Mouse (Mus musculus) thymus, adult 2 months (tissue): ENCODE data around the gene Hspa1a.

Experiments
- CTCF ChIP-seq: fragments of 200-500 bp; IDR thresholded peaks from 2 replicates; pipeline ENCODE4 v1.5.1; 2012; ENCODE audit warnings: mild to moderate bottlenecking, control low read depth, low read length, moderate library complexity, borderline replicate concordance; ENCODE audit not compliant: control insufficient read depth, poor library complexity, insufficient read depth; ENCODE audit errors: extremely low read depth
- POLR2A ChIP-seq: fragments of 200-500 bp; IDR thresholded peaks from 2 replicates; pipeline ENCODE4 v1.6.1; 2012; ENCODE audit warnings: mild to moderate bottlenecking, low read length, control low read depth, moderate library complexity; ENCODE audit not compliant: control insufficient read depth, poor library complexity, insufficient read depth; ENCODE audit errors: extremely low read depth

- no peak for TF ChIP-seq CTCF
- no peak for TF ChIP-seq POLR2A
Measured at GRCm38 (mm10) chr17:35007387-35007991, 35.5 kb upstream of the Hspa1a start.
